Mouse (Mus musculus) ES-E14 (cell line): ENCODE results near the gene Hoxc11.

ENCODE experiments used
- CHD2 ChIP-seq: IDR thresholded peaks from 2 replicates; pipeline ENCODE4 v1.6.1; 2014; ENCODE audit warnings: mild to moderate bottlenecking, low read depth, low read length, inconsistent platforms
- HCFC1 ChIP-seq: IDR thresholded peaks from 2 replicates; pipeline ENCODE4 v1.6.1; 2012; ENCODE audit warnings: low read length, inconsistent platforms, borderline replicate concordance; ENCODE audit not compliant: insufficient read depth
- MAFK ChIP-seq: IDR thresholded peaks from 2 replicates; pipeline ENCODE4 v1.6.1; 2014; ENCODE audit warnings: mild to moderate bottlenecking, low read depth, low read length, inconsistent platforms; ENCODE audit not compliant: insufficient read depth
- ZC3H11A ChIP-seq: IDR thresholded peaks from 2 replicates; pipeline ENCODE4 v1.6.1; 2012; ENCODE audit warnings: low read depth, mild to moderate bottlenecking, inconsistent platforms, low read length, borderline replicate concordance

- TF ChIP-seq ZC3H11A: no peak
- no peak for TF ChIP-seq CHD2
- no peak for TF ChIP-seq HCFC1
- TF ChIP-seq MAFK: no peak
Observed at GRCm38 (mm10) chr15:102955833-102956640, 1.8 kb downstream of the Hoxc11 start.
